Mouse (Mus musculus) limb, embryonic 14.5 days (tissue): Measurements from ENCODE around the gene Slf2. TPM values are rescaled to one million over a fixed set of nuclear protein-coding genes. Genes with fewer than 3 reads are reported as not detected.

ENCODE experiments used
- ATAC-seq: fragments of 200-750 bp; cut with Nextera tagmentation; 2 replicates; pipeline ENCODE4 v1.8.0; 2017; ENCODE audit warnings: low read depth, moderate number of reproducible peaks, moderate TSS enrichment; ENCODE audit not compliant: low FRiP score
- DNase-seq: peaks from one replicate; pipeline ENCODE4 v3.0.0-alpha.2; 2015; ENCODE audit warnings: low spot score
- H3K27ac ChIP-seq: fragments of 300-500 bp; sonication (generic); replicated peaks from 2 replicates; pipeline ENCODE4 v1.5.1; 2014; ENCODE audit warnings: low read depth, mild to moderate bottlenecking, low read length, moderate library complexity, mixed read lengths
- H3K27me3 ChIP-seq: fragments of 300-500 bp; sonication (generic); 2 replicates; pipeline ENCODE4 v1.6.1; 2014; ENCODE audit warnings: low read length, mixed read lengths; ENCODE audit not compliant: control insufficient read depth, insufficient read depth
- H3K36me3 ChIP-seq: fragments of 300-500 bp; sonication (generic); 2 replicates; pipeline ENCODE4 v1.6.1; 2014; ENCODE audit warnings: mild to moderate bottlenecking, low read length, moderate library complexity, mixed read lengths; ENCODE audit not compliant: control insufficient read depth, insufficient read depth
- H3K4me1 ChIP-seq: fragments of 300-500 bp; sonication (generic); 2 replicates; pipeline ENCODE4 v1.6.1; 2014; ENCODE audit warnings: antibody characterized with exemption, low read length, mixed read lengths; ENCODE audit not compliant: control insufficient read depth, insufficient read depth
- H3K4me2 ChIP-seq: fragments of 300-500 bp; sonication (generic); replicated peaks from 2 replicates; pipeline ENCODE4 v1.6.1; 2014; ENCODE audit warnings: low read depth, mild to moderate bottlenecking, low read length, moderate library complexity; ENCODE audit not compliant: severe bottlenecking
- H3K4me3 ChIP-seq: fragments of 300-500 bp; sonication (generic); replicated peaks from 2 replicates; pipeline ENCODE4 v1.5.1; 2014; ENCODE audit warnings: low read length
- H3K9ac ChIP-seq: fragments of 300-500 bp; sonication (generic); 2 replicates; pipeline ENCODE4 v1.6.1; 2014; ENCODE audit warnings: mild to moderate bottlenecking, low read depth, low read length, moderate library complexity; ENCODE audit not compliant: severe bottlenecking
- H3K9me3 ChIP-seq: fragments of 300-500 bp; sonication (generic); 2 replicates; pipeline ENCODE4 v1.6.1; 2016; ENCODE audit warnings: low read length; ENCODE audit not compliant: control insufficient read depth
- POLR2A ChIP-seq: fragments of 200-500 bp; IDR thresholded peaks from 2 replicates; pipeline ENCODE4 v1.8.0; 2012; ENCODE audit warnings: inconsistent platforms, mild to moderate bottlenecking, moderate library complexity, borderline replicate concordance; ENCODE audit not compliant: insufficient read depth, insufficient read length; ENCODE audit errors: extremely low read depth
- WGBS: fragments of 180-500 bp; shearing (Covaris S2); extraction: QIAGEN DNeasy Blood & Tissue Kit; methylation state at CpG from one replicate; pipeline ENCODE4 v1.1.7; 2014; 5-methylcytosine and 5-hydroxymethylcytosine counted together
- polyA plus RNA-seq, 2 experiments: library from polyadenylated mRNA; depleted of rRNA in 1 of 2; stranded (reverse) in 1 of 2; unstranded in 1 of 2; fragments of >200 nt; fragmentation: Nextera tagmentation in 1 of 2; extraction: Ambion mirVana in 1 of 2; gene quantifications; 2 replicates each; pipeline versions ENCODE4 v1.2.1 to v1.2.3; 2012 to 2014

Slf2 gene
- polyA plus RNA-seq, 2 experiments = 35.0 to 39.1 TPM

- no peaks in the 10 kb centered on the region for H3K9me3 ChIP-seq
- H3K27ac ChIP-seq = peak overlapping the region; percentile 99
- H3K9ac ChIP-seq = peak overlapping the region; percentile 80
- H3K4me3 ChIP-seq = peak overlapping the region; percentile 73
- ATAC-seq (peak; percentile 60), DNase-seq (peak; percentile 86)
- H3K4me1 ChIP-seq = peaks cover 52% of the 10 kb centered on the region
- no peak for TF ChIP-seq POLR2A
- WGBS = under 1% methylated on average over 17 of the region's 18 CpGs
- H3K36me3 ChIP-seq = peaks cover 14% of the 10 kb centered on the region
- peak overlapping the region; percentile 96 for H3K4me2 ChIP-seq
- no peaks in the 10 kb centered on the region for H3K27me3 ChIP-seq
Measured at GRCm38 (mm10) chr19:45016341-45017215, 85.6 kb downstream of the Slf2 start.

GRCm38 (mm10) chr19:45017216-45017771 lies 86.3 kb downstream of the Slf2 start:
- no peaks in the 10 kb centered on the region for H3K27me3 ChIP-seq
- H3K4me3 ChIP-seq = peak overlapping the region; percentile 73
- DNase-seq (peak; percentile 84), ATAC-seq (peak; percentile 11)
- H3K27ac ChIP-seq = peak overlapping the region; percentile 99
- peaks cover 52% of the 10 kb centered on the region for H3K4me1 ChIP-seq
- H3K9ac ChIP-seq = peak overlapping the region; percentile 80
- H3K36me3 ChIP-seq = peaks cover 15% of the 10 kb centered on the region
- TF ChIP-seq POLR2A = 0 out of 2 replicates have a peak, but pooled peaks have one; percentile 34
- H3K9me3 ChIP-seq = no peaks in the 10 kb centered on the region
- 0% methylated on average over 15 of the region's 27 CpGs for WGBS
- peak overlapping the region; percentile 96 for H3K4me2 ChIP-seq

- H3K27ac ChIP-seq = peak overlapping the region; percentile 99
- H3K36me3 ChIP-seq = peaks cover 21% of the 10 kb centered on the region
- DNase-seq = peak; percentile 70
- peaks cover 52% of the 10 kb centered on the region for H3K4me1 ChIP-seq
- H3K4me3 ChIP-seq = peak overlapping the region; percentile 73
- no peaks in the 10 kb centered on the region for H3K27me3 ChIP-seq
- peak overlapping the region; percentile 80 for H3K9ac ChIP-seq
- peak overlapping the region; percentile 96 for H3K4me2 ChIP-seq
- TF ChIP-seq POLR2A = 0 out of 2 replicates have a peak, but pooled peaks have one; percentile 46
- WGBS = 3% methylated on average over 25 of the region's 48 CpGs
- ATAC-seq = peak; percentile 67
- H3K9me3 ChIP-seq = no peaks in the 10 kb centered on the region
Measured at GRCm38 (mm10) chr19:45017909-45018308, 87.0 kb downstream of the Slf2 start.

- Histone ChIP-seq H3K9ac (peak overlapping the region; percentile 80), H3K9me3 (no peaks in the 10 kb centered on the region), H3K4me2 (peak overlapping the region; percentile 96), H3K36me3 (peaks cover 24% of the 10 kb centered on the region), H3K27me3 (no peaks in the 10 kb centered on the region), H3K4me1 (peaks cover 49% of the 10 kb centered on the region), H3K27ac (peak overlapping the region; percentile 99), H3K4me3 (peak overlapping the region; percentile 73)
- DNase-seq (peak; percentile 52), ATAC-seq (no peak)
- 2% methylated on average over 10 of the region's 13 CpGs for WGBS
- no peak for TF ChIP-seq POLR2A
Measured at GRCm38 (mm10) chr19:45018351-45018831, 87.4 kb downstream of the Slf2 start.

- Histone ChIP-seq H3K4me3 (no peak overlapping the region), H3K27ac (no peak overlapping the region), H3K9ac (peak overlapping the region; percentile 8; the same call in 1 of the 2 replicates), H3K4me1 (peaks cover 34% of the 10 kb centered on the region), H3K36me3 (peaks cover 42% of the 10 kb centered on the region), H3K4me2 (peak overlapping the region; percentile 22; the same call in 1 of the 2 replicates), H3K9me3 (no peaks in the 10 kb centered on the region), H3K27me3 (no peaks in the 10 kb centered on the region)
- 51% methylated on average over 6 of the region's 6 CpGs for WGBS
- ATAC-seq (no peak), DNase-seq (no peak)
- no peak for TF ChIP-seq POLR2A
Measured at GRCm38 (mm10) chr19:45020348-45020747, 89.4 kb downstream of the Slf2 start.
